9 mouse cellular contexts compared by ENCODE assay signal in the genomic region with DNA sequence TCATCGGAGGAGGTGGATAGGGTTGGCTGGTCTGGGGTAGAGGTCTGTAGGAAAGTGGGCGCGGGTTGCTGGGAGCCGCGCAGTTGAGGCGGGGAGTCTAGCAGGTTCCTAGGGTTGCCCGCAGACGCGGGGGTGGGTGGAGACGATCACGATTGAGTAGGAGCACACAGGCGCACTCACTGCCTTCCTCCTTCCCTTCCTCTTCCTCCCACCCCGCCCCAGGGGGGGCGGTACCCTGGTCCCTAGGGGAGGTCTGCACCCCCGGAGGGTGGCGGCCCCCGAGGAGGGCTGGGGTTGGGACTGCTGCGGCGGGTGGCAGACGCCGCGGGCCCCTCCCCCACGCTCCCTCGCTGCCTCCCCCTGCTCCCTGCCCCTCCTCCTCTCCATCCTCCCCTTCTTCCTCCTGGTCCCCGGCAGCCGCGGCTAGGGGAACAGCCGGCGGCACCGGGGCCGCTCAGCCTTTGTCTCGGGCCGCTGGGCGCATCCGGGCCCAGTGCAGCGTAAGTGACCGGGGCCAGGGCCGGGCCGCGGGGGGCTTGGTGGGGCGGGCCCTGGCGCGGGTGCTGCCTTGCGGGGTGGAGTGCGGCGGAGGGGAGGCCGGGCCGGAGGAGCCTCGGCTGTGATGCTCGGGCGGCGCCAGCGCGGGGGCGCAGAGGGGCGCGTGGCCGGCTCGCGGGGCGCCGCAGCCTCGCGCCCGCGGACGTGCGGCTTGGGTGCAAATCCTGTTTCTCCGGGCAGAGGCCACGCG. TPM values are rescaled to one million over a fixed set of nuclear protein-coding genes. Genes with fewer than 3 reads are reported as not detected.
DNase-seq lines count a peak whose midpoint lies in the region; ATAC-seq and TF ChIP-seq lines count a peak whose summit lies in the region.
"Had no signal": no experiment of that assay in that cellular context is flagged by ENCODE, and none has a peak within 500 bp of the region (broad histone marks: within the 10 kb centered on the region; RNA-seq: fewer than 3 reads in every experiment).

TSS of gene Gpr45 (plus strand) at position 139 of the 748 bp plus-strand sequence.

- TF ChIP-seq CTCF in kidney, adult 2 months (conservative IDR thresholded peaks at IDR 0.05; ENCODE audit: insufficient read depth, insufficient read length, low read depth, low read length): no peak

- H3K4me2 ChIP-seq in intestine, embryonic 15.5 days (replicated peaks): peak within 1 kb of the TSS; percentile 98
- peak within 1 kb of the TSS; percentile 80 for H3K4me2 ChIP-seq in neural tube, embryonic 11.5 days (ENCODE audit: low read depth)

- H3K27ac ChIP-seq in kidney, adult 2 months (ENCODE audit: insufficient read depth, low read depth, low read length): no peak within 1 kb of the TSS
- H3K27ac ChIP-seq in intestine, embryonic 15.5 days: no peak within 1 kb of the TSS
- H3K27ac ChIP-seq in neural tube, embryonic 11.5 days (ENCODE audit: low read depth, low read length): peak within 1 kb of the TSS; percentile 75

- no peak for TF ChIP-seq POLR2A in kidney, adult 2 months (IDR thresholded peaks at IDR 0.05; ENCODE audit: low read depth, low read length)

- peak within 1 kb of the TSS; percentile 67 for H3K9ac ChIP-seq in intestine, embryonic 15.5 days
- peak within 1 kb of the TSS; percentile 97 for H3K9ac ChIP-seq in neural tube, embryonic 11.5 days (ENCODE audit: low read length)

- peaks cover 2% of the 10 kb centered on the region for H3K27me3 ChIP-seq in kidney, adult 2 months (replicated peaks; ENCODE audit: control insufficient read depth, insufficient read depth, low read length)
- peaks cover 6% of the 10 kb centered on the region; the same call in 1 of the 2 replicates for H3K27me3 ChIP-seq in intestine, embryonic 15.5 days (replicated peaks)
- H3K27me3 ChIP-seq in neural tube, embryonic 11.5 days (ENCODE audit: control insufficient read depth, insufficient read depth, low read length): no peaks in the 10 kb centered on the region

- 3% methylated on average over 70 of the region's 71 CpGs for WGBS in kidney, adult 2 months
- 1% methylated on average over 63 of the region's 71 CpGs for WGBS in intestine, embryonic 15.5 days
- WGBS in neural tube, embryonic 11.5 days: under 1% methylated on average over 55 of the region's 71 CpGs

- peak; percentile 86 for ATAC-seq in intestine, embryonic 15.5 days
- ATAC-seq in neural tube, embryonic 11.5 days (ENCODE audit: insufficient read depth, low FRiP score, low TSS enrichment): peak; percentile 90

- H3K4me3 ChIP-seq in kidney, adult 2 months (ENCODE audit: insufficient read depth, low read depth, low read length): peak within 1 kb of the TSS; percentile 44
- peak within 1 kb of the TSS; percentile 75 for H3K4me3 ChIP-seq in intestine, embryonic 15.5 days (replicated peaks)
- H3K4me3 ChIP-seq in neural tube, embryonic 11.5 days (ENCODE audit: low read depth, low read length): peak within 1 kb of the TSS; percentile 76

- DNase-seq in kidney, adult 2 months: no peak
- DNase-seq in kidney, adult 18-20 months: no peak
- DNase-seq in cerebellum, postnatal 25 days: peak; percentile 57 to 67
- DNase-seq in frontal cortex, postnatal 36 days (ENCODE audit: low spot score in 2 of 2): peak; percentile 67 to 68
- peak; percentile 27 for DNase-seq in liver
- DNase-seq in neural tube, embryonic 11.5 days (ENCODE audit: low spot score): peak; percentile 81
- DNase-seq in thymus, postnatal 0 days (ENCODE audit: low spot score): peak; percentile 46

- peaks cover 2% of the 10 kb centered on the region; the same call in 1 of the 2 replicates for H3K4me1 ChIP-seq in kidney, adult 2 months (ENCODE audit: control insufficient read depth, insufficient read depth, low read length)
- H3K4me1 ChIP-seq in intestine, embryonic 15.5 days (replicated peaks): no peaks in the 10 kb centered on the region; the same call in 1 of the 2 replicates
- no peaks in the 10 kb centered on the region for H3K4me1 ChIP-seq in neural tube, embryonic 11.5 days (ENCODE audit: control insufficient read depth, insufficient read depth, low read length)

- no peaks in the 10 kb centered on the region for H3K9me3 ChIP-seq in intestine, embryonic 15.5 days
- no peaks in the 10 kb centered on the region for H3K9me3 ChIP-seq in neural tube, embryonic 11.5 days (ENCODE audit: control insufficient read depth, low read length)
- H3K9me3 ChIP-seq: G1E had no signal

- no peaks in the 10 kb centered on the region for H3K36me3 ChIP-seq in kidney, adult 2 months (ENCODE audit: control insufficient read depth, insufficient read depth, low read length)
- H3K36me3 ChIP-seq in intestine, embryonic 15.5 days: no peaks in the 10 kb centered on the region
- no peaks in the 10 kb centered on the region for H3K36me3 ChIP-seq in neural tube, embryonic 11.5 days (ENCODE audit: control insufficient read depth, insufficient read depth, low read length)
- H3K36me3 ChIP-seq: G1E had no signal

RNA-seq across cellular contexts. Expression of gene Gpr45, which starts in this region (rescaled TPM):
- 0.33 TPM in 2 replicates for polyA plus RNA-seq in kidney, adult 2 months (2012; rRNA removed)
- polyA plus RNA-seq in intestine, embryonic 15.5 days (2015; fragmentation: Nextera tagmentation; extraction: Ambion mirVana): 4.5 and 4.9 TPM in 2 replicates
- 11.2 and 11.5 TPM in 2 replicates for polyA plus RNA-seq in neural tube, embryonic 11.5 days (2014; fragmentation: Nextera tagmentation; extraction: Ambion mirVana)
- polyA plus RNA-seq in thymus, postnatal 0 days (2015; fragmentation: Nextera tagmentation; extraction: Ambion mirVana): 2.9 and 3.8 TPM in 2 replicates
- polyA plus RNA-seq: G1E had no signal

Comparison
In these comparisons a context has a peak if more than half of its experiments do, and no peak if none do; other contexts are left out.
1. DNase-seq: peak in cerebellum, postnatal 25 days (2 of 2), frontal cortex, postnatal 36 days (2 of 2), liver (single experiment), neural tube, embryonic 11.5 days (single experiment) and thymus, postnatal 0 days (single experiment); none in kidney, adult 2 months (single experiment) and kidney, adult 18-20 months (single experiment).
2. Peak in every context shown above with its lines, with median percentiles within 50 percentile points of each other: H3K4me3 ChIP-seq.